In the genomic region with DNA sequence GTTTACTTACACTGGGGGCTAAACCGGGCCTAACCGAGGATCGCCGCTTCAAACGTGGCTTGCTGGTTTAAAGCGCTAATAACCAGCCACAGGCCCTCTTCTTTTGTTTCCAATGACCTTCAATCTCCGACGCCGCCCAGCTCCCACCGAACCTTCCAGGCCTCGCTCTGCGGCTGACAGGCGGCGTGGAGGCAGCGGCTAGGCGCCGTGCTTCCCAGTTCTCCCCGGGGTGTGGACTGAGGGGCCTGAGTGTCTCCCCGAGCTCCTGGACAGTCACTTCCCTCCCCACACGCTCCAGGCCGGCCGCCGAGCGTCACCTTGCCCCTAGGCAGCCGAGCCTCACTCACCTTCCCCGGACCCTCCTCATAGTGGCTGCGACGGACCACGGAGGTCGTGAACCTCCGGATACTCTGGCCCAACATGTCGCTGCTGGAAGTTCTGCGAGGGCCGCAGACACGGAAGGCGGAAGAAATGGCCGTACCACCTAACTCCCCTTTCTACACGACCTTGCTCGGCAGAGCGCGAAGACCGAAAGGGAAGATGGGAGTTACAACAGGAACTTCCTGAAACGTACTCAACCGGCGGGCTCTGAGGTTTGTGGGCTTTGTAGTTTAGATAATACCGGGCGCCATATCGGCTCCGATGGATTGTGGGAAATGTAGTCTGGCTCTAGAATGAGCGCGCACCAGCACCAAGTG, we compare ENCODE assay signal across 8 mouse cellular contexts. TPM values are rescaled to one million over a fixed set of nuclear protein-coding genes. Genes with fewer than 3 reads are reported as not detected.
DNase-seq lines count a peak whose midpoint lies in the region; ATAC-seq and TF ChIP-seq lines count a peak whose summit lies in the region.

A gene (minus strand): TSS at position 651 of the 698 bp plus-strand sequence.

- H3K4me3 ChIP-seq in bone marrow, adult 2 months (replicated peaks; ENCODE audit: control insufficient read depth, low read depth, low read length) = peak within 1 kb of the TSS; percentile 88
- H3K4me3 ChIP-seq in embryonic facial prominence, embryonic 15.5 days (replicated peaks) = peak within 1 kb of the TSS; percentile 70
- peak within 1 kb of the TSS; percentile 76 for H3K4me3 ChIP-seq in limb, embryonic 14.5 days (replicated peaks; ENCODE audit: low read length)
- peak within 1 kb of the TSS; percentile 87 for H3K4me3 ChIP-seq in midbrain, postnatal 0 days (ENCODE audit: low read depth, low read length)

- peak within 1 kb of the TSS; percentile 89 for H3K27ac ChIP-seq in bone marrow, adult 2 months (ENCODE audit: control insufficient read depth, insufficient read depth, low read depth, low read length, poor library complexity)
- H3K27ac ChIP-seq in embryonic facial prominence, embryonic 15.5 days (replicated peaks) = peak within 1 kb of the TSS; percentile 89
- peak within 1 kb of the TSS; percentile 89 for H3K27ac ChIP-seq in limb, embryonic 14.5 days (replicated peaks; ENCODE audit: low read depth, low read length)
- H3K27ac ChIP-seq in midbrain, postnatal 0 days (ENCODE audit: low read depth, low read length) = peak within 1 kb of the TSS; percentile 95

- WGBS in bone marrow, adult 2 months = under 1% methylated on average over 51 of the region's 51 CpGs
- under 1% methylated on average over 51 of the region's 51 CpGs for WGBS in embryonic facial prominence, embryonic 15.5 days
- under 1% methylated on average over 42 of the region's 51 CpGs for WGBS in limb, embryonic 14.5 days
- WGBS in midbrain, postnatal 0 days = under 1% methylated on average over 51 of the region's 51 CpGs

- no peaks in the 10 kb centered on the region for H3K9me3 ChIP-seq in embryonic facial prominence, embryonic 15.5 days (replicated peaks)
- no peaks in the 10 kb centered on the region for H3K9me3 ChIP-seq in limb, embryonic 14.5 days (ENCODE audit: control insufficient read depth, low read length)
- no peaks in the 10 kb centered on the region for H3K9me3 ChIP-seq in midbrain, postnatal 0 days (ENCODE audit: low read length)

- peaks cover 10% of the 10 kb centered on the region for H3K36me3 ChIP-seq in embryonic facial prominence, embryonic 15.5 days
- peaks cover 22% of the 10 kb centered on the region for H3K36me3 ChIP-seq in limb, embryonic 14.5 days (ENCODE audit: control insufficient read depth, insufficient read depth, low read length)
- peaks cover 5% of the 10 kb centered on the region; the same call in 1 of the 2 replicates for H3K36me3 ChIP-seq in midbrain, postnatal 0 days (ENCODE audit: insufficient read depth, low read length)

- no peaks in the 10 kb centered on the region for H3K27me3 ChIP-seq in embryonic facial prominence, embryonic 15.5 days
- no peaks in the 10 kb centered on the region for H3K27me3 ChIP-seq in limb, embryonic 14.5 days (ENCODE audit: control insufficient read depth, insufficient read depth, low read length)
- H3K27me3 ChIP-seq in midbrain, postnatal 0 days (ENCODE audit: insufficient read depth, low read length) = no peaks in the 10 kb centered on the region

- peak within 1 kb of the TSS; percentile 87 for H3K9ac ChIP-seq in embryonic facial prominence, embryonic 15.5 days
- H3K9ac ChIP-seq in limb, embryonic 14.5 days (ENCODE audit: low read depth, low read length, severe bottlenecking) = peak within 1 kb of the TSS; percentile 94
- H3K9ac ChIP-seq in midbrain, postnatal 0 days (replicated peaks; ENCODE audit: low read length, poor library complexity, severe bottlenecking) = peak within 1 kb of the TSS; percentile 99

- peak; percentile 94 for DNase-seq in 416B (ENCODE audit: low read depth)
- peak; percentile 92 for DNase-seq in heart, adult 8-10 months (ENCODE audit: low spot score)
- peak; percentile 95 for DNase-seq in kidney, adult 9 months
- DNase-seq in limb, embryonic 14.5 days (ENCODE audit: low spot score) = peak; percentile 94
- peak; percentile 97 for DNase-seq in midbrain, postnatal 0 days (ENCODE audit: low spot score)
- DNase-seq in spleen, postnatal 14 days (ENCODE audit: low spot score in 2 of 2) = peak; percentile 61 to 68

- no peaks in the 10 kb centered on the region for H3K4me1 ChIP-seq in bone marrow, adult 2 months (ENCODE audit: control insufficient read depth, insufficient read depth, low read length)
- H3K4me1 ChIP-seq in embryonic facial prominence, embryonic 15.5 days = no peaks in the 10 kb centered on the region
- no peaks in the 10 kb centered on the region for H3K4me1 ChIP-seq in limb, embryonic 14.5 days (ENCODE audit: control insufficient read depth, insufficient read depth, low read length)
- no peaks in the 10 kb centered on the region for H3K4me1 ChIP-seq in midbrain, postnatal 0 days (ENCODE audit: insufficient read depth, low read length)

- no peak for TF ChIP-seq CTCF in bone marrow, adult 2 months (IDR thresholded peaks at IDR 0.05; ENCODE audit: control insufficient read depth, insufficient read depth, low read length)
- no peak for TF ChIP-seq CTCF in midbrain, postnatal 0 days (IDR thresholded peaks at IDR 0.05)

- TF ChIP-seq POLR2A in bone marrow, adult 2 months (IDR thresholded peaks at IDR 0.05; ENCODE audit: borderline replicate concordance, control insufficient read depth, low read depth, low read length) = peak; percentile 57; the same call in 1 of the 2 replicates
- peak; percentile 81; the same call in 1 of the 2 replicates for TF ChIP-seq POLR2A in limb, embryonic 14.5 days (IDR thresholded peaks at IDR 0.05; ENCODE audit: borderline replicate concordance, extremely low read depth, insufficient read depth, insufficient read length)

- ATAC-seq in embryonic facial prominence, embryonic 15.5 days (ENCODE audit: insufficient number of reproducible peaks, low FRiP score, low TSS enrichment, low read depth) = peak; percentile 95
- ATAC-seq in limb, embryonic 14.5 days (ENCODE audit: low FRiP score, low read depth) = peak; percentile 99
- peak; percentile 96 for ATAC-seq in midbrain, postnatal 0 days (ENCODE audit: low FRiP score)

- peak within 1 kb of the TSS; percentile 47 for H3K4me2 ChIP-seq in embryonic facial prominence, embryonic 15.5 days (replicated peaks)
- H3K4me2 ChIP-seq in limb, embryonic 14.5 days (replicated peaks; ENCODE audit: low read depth, low read length, severe bottlenecking) = peak within 1 kb of the TSS; percentile 50
- peak within 1 kb of the TSS; percentile 52 for H3K4me2 ChIP-seq in midbrain, postnatal 0 days (ENCODE audit: low read depth, low read length, poor library complexity, severe bottlenecking)

RNA-seq across cellular contexts. Expression of the gene that starts here (rescaled TPM):
- polyA plus RNA-seq in bone marrow, adult 2 months (2011; ENCODE audit: insufficient read depth, insufficient read length, low replicate concordance, missing spikeins) = 159 and 319 TPM in 2 replicates
- polyA plus RNA-seq in embryonic facial prominence, embryonic 15.5 days (2015; fragmentation: Nextera tagmentation; extraction: Ambion mirVana) = 583 and 589 TPM in 2 replicates
- 1,000 to 10,000 TPM; 1,325 to 1,595 (median 1,417) TPM for total RNA-seq in heart, adult 8-10 months (2022)
- 696 and 714 TPM in 2 replicates for polyA plus RNA-seq in limb, embryonic 14.5 days (2012; rRNA removed)
- polyA plus RNA-seq in limb, embryonic 14.5 days (2014; fragmentation: Nextera tagmentation; extraction: Ambion mirVana) = 588 and 649 TPM in 2 replicates
- 633 and 798 TPM in 2 replicates for total RNA-seq in midbrain, postnatal 0 days (2014; rRNA removed)
- polyA plus RNA-seq in midbrain, postnatal 0 days (2015; fragmentation: Nextera tagmentation; extraction: Ambion mirVana) = 750 and 816 TPM in 2 replicates

Comparison
In these comparisons a context has a peak if more than half of its experiments do, and no peak if none do; other contexts are left out.
1. Peak in every context shown above with its lines: DNase-seq, ATAC-seq, H3K4me3 ChIP-seq and H3K27ac ChIP-seq.